Mouse (Mus musculus) liver, embryonic 14.5 days (tissue): Measurements from ENCODE around the gene Trpt1.

Experiments
- CTCF ChIP-seq: IDR thresholded peaks from 2 replicates; pipeline ENCODE4 v1.5.1; 2016; ENCODE audit warnings: antibody characterized with exemption, low read depth, control low read depth
- EP300 ChIP-seq: IDR thresholded peaks from 2 replicates; pipeline ENCODE4 v1.6.1; 2016; ENCODE audit warnings: antibody characterized with exemption, low read depth

- TF ChIP-seq CTCF (no peak), EP300 (no peak)
Measured at GRCm38 (mm10) chr19:7014481-7015135, 18.7 kb downstream of the Trpt1 start.
